Mouse (Mus musculus): ENCODE measurements around the gene Smarcc2.
A peak's percentile ranks its signal among the peaks of the same experiment; 100 is the strongest.

The Smarcc2 gene

GRCm38 (mm10) chr10:128458719-128459408, at the start of gene Smarcc2:
Smarcc2 (plus strand) TSS chr10:128459248.
- peak; percentile 63 for DNase-seq (ENCODE audit: low read depth)

DNA sequence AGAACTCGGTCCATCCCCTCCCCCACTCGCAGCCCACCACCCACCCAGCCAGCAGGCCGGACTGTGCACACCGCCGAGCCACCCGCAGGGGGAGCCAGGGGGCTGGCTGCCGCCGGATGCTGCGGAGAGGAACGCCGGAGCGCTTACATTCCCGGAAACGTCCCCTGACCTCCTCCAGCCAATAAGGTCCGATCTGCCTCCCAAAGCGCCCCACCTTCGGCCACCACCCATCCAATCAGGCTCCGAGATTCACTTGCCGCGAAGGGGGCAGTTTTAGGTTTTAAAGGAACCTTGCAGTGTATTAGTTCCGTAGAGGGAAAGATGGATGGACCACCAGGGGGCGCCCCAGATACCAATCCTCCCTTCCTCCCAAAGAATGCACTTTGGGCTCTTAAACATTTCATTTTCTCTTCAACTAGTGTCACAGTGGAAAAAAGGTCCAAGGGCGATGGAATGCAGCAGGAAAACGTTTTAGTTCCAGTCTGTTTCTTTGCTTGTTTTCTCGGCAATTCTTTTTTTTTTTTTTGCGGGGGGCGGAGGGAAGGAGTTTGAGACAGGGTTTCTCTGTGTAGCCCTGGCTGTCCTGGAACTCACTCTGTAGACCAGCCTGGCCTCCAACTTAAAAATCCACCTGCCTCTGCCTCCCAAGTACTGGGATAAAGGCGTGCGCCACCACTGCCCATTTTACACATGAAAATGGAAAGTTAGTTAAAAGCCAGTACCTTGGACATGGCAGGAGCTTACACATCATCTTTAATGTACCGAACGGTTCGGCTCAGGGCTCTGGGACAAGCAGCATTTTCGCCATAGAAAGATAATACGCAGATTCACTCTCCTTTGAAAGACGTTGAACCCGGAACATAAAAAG, 49.1 kb upstream of the Smarcc2 start:
- DNase-seq (ENCODE audit: low read depth), result peak; percentile 99

- peak; percentile 82 for DNase-seq (ENCODE audit: low read depth)
Observed at GRCm38 (mm10) chr10:128410560-128410845, 48.5 kb upstream of the Smarcc2 start.

DNA sequence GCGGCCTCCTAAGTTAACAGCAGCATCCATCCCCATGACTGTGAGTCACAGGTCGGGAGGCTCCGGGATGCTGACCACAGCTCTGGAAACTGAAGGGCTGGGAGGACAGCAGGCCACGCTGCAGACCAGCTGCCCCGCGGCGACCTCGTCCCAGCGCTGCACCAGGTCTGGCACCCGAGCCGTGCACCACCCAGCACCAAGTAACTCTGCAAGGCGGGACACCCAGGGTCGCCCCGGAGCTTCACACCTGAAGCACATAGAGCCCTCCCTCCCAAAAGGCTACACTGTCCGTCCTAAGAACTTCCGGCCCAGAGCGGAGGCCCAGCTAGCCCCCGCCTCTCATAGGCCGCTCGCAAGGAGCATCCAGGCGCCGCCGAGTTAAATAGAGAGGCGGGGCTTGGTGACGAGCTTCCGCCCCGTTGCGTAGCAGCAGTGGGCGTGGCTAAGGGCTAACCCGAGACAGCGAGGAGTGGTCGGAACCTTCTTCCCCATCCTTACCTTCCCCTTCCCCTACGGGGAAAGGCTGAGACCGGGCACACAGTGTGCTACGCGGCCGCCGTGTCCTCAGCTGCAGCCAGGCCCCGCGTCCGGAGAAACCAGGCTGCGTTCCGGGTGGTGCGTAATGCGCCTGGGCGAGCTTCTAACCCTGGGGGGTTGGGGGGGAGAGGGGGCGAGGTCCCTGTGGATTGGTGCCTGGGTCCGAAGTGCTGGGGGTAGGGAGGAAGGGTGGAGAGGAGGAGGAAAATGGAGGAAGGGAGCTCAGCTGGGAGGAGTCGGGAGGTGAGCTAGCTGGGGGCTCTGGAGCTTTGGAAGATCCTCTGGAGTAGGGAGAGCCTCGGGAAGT, 47.6 kb upstream of the Smarcc2 start, which contains the start of the genes Nabp2 and Rnf41:
TSS of gene Nabp2 (minus strand) at position 282 of the 844 bp plus-strand sequence.
TSS of gene Rnf41 (plus strand) at position 447 of the 844 bp plus-strand sequence.
- peak; percentile 98 for DNase-seq (ENCODE audit: low read depth)

DNA sequence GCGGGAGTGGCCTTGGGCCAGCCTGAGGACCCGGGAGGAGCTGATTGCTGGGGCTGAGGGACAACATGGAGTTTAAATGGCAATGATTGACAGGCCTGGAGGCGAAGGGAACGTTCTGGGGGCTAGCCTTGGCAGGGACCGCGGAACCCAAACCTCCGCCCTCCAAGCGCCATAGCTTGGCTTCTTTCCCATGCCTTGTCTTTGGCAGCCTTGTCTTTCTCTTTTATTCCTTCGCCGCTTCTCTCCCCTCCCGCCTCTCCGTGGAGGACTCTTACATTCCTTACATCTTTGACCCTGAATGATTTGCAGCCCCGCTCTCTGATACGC, 47.0 kb upstream of the Smarcc2 start:
- no peak for DNase-seq (ENCODE audit: low read depth)

DNA sequence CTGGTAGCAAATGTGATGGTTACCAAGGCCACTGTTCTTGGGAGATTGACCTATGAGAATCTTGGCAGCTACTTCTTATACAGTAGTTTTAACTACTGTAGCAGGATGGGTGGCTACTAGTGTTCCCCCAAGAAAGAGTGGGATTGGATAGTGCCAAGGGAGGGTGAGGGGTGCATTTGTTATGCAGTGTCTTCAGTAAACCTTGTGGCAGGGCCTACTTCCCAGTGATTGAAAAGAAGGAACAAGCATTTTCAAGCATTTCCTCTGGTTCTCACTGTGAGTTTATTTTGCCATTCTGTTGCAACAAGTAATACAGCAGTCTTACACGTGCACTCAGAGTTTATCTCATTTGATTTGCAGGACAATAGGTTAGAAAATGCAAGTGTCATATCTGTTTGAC, 46.5 kb upstream of the Smarcc2 start:
- peak; percentile 48 for DNase-seq (ENCODE audit: low read depth)

DNA sequence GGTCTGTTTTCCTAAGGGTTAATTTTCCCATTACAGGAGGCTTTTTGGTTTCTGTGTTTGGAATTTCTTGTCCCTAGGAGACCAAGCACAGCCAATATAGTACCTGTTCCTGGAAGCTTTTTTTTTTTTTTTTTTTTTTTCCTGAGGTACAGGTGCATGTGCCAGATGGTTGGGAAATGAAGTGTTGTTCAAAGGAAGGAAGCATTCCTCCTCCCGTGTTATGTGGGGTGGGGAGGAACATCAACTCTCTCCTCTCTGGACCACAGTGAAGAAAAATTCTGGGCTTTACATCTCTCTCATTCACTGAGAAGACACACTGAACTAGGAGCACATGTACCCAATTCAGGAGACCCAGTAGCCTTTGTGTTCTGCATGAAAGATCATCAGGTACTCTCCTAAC, 46.0 kb upstream of the Smarcc2 start:
- no peak for DNase-seq (ENCODE audit: low read depth)

DNA sequence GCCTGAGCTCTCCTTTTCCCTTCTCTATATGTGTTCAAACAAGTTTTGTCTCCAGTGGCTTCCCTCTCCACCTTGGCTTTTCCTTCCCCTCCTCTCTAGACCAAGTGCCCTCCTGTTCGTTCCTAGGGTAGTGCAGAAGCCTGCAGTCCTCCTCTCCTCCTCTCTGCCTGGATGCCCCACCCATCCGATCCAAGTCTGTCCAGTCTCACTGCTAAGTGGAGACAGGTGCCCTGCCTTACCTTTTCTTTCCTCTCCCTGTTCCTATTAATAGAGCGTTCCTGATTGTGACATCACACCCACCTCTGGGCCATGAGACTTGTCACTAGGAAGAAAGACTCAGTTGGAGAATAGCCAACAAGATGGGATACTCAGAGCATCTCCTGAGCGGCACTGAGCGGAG, 44.2 kb upstream of the Smarcc2 start:
- no peak for DNase-seq (ENCODE audit: low read depth)

DNA sequence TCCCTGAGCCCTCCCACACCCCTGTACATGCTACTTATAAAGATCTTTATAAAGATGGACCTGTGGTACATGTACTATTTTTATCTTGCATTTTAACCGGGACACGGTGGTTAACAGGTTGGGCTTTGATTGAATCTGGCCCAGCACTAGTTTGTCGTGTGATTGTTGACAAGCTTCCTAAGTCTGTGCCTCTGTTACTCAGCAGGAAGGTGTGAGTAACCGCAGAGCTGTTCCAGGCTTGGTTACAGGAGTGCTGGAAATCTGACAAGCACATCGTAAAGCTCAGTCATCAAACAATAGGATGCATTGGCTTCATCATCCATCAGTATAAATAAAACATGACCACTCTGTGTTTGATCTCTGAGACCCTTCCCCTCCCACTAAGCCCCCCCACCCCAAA, 36.6 kb upstream of the Smarcc2 start:
- DNase-seq (ENCODE audit: low read depth), result no peak

DNA sequence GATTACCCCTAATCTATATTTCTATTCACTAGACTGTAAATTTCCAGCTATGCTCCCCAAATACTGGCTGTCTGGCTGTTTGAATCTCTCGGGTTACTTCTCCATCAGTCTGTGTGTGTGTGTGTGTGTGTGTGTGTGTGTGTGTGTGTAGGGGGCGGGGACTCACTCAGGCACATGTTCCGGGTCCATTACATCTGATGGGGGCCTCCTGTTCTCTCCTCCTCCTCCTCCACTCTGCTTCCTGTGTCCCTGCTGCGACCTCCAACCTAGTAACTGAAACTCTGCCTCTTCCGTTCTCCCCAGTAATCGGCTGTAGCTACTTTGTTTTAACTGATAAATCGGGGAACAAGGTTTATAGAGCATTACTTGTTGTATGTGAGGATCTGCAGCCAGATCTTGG, 34.4 kb upstream of the Smarcc2 start:
- peak; percentile 76 for DNase-seq (ENCODE audit: low read depth)

GRCm38 (mm10) chr10:128425260-128425659, 33.8 kb upstream of the Smarcc2 start:
- DNase-seq (ENCODE audit: low read depth), result no peak

- no peak for DNase-seq (ENCODE audit: low read depth)
Observed at GRCm38 (mm10) chr10:128429052-128429451, 30.0 kb upstream of the Smarcc2 start.

DNA sequence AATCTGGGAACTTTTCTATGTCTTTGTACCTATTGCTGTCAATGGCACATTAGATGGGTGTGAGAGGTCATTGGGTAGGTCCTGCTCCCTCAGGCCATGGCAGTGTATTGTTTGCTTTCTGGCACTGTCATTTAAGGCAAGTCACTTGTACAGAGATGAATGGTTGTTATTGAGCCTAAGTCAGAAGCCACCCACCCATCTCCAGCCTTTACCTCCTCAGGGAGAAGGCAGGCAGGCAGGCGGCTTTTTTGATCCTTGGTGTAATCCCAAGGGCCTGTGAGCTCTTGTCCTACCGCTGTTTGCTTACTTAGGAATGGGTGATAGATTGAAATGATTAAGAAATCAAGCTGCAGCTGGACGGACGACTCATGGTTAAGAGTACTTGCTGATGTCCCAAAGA, 29.6 kb upstream of the Smarcc2 start:
- DNase-seq (ENCODE audit: low read depth), result no peak

DNA sequence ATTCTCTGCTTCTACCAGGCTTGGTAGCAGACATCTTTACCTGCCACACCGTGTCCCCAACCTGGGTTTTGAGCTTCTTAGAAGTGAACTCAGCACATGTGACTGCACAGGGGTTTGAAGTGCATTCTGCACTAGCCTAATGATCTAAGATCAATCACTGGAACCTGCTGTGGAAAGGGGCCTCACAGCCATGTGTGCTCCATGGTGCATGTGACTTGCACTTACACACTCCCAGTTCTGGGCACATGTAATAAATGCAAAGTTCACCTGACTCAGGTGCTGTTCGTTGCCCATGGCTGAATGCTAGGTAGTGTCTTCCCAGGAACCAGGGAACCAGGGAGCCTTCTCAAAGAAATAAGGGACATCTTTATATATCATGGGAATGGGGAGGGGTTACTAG, 25.6 kb upstream of the Smarcc2 start:
- DNase-seq (ENCODE audit: low read depth), result no peak

DNA sequence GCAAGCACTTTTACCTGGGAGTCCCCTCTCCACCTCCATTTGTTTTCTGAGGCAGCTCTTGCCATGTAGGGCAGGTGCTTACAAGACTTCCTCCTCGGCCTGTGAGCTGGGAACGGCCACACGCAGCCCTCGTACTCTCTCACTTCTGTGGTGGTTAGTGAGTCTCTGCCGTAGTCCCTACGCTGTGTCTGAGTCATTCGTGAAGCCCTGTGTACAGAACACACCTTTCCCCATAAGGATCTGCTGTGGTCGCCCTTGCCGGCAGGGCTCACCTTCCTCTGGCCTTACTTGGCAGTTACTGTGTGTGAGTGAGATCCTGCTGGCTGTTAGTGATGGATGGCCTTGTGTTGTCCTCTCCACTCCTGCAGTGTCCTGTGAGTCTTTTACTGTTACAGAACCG, 24.4 kb upstream of the Smarcc2 start:
- no peak for DNase-seq (ENCODE audit: low read depth)

DNA sequence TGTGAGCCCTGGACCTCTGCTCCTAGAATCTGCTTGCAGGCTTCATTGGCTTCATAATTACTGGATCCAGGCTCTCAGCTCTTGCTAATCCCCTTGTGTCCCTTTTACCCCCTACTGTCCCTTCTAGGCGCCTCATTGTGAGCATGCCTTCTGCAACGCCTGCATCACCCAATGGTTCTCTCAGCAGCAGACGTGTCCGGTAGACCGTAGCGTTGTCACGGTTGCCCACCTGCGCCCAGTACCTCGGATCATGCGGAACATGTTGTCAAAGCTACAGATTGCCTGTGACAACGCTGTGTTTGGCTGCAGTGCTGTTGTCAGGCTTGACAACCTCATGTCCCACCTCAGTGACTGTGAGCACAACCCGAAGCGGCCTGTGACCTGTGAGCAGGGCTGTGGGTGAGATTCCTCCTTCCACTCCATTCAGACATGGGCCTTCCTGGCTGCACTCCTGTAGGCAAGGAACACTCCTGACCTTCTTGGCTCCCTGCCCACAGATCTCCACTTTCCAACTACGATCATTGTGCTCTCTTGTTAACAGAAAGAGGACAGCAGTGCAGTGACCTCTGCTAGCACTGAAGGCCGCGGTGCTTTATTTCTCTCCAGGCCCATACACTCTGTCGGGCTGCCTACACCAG, 23.7 kb upstream of the Smarcc2 start:
- DNase-seq (ENCODE audit: low read depth), result no peak

- no peak for DNase-seq (ENCODE audit: low read depth)
Observed at GRCm38 (mm10) chr10:128435873-128436272, 23.2 kb upstream of the Smarcc2 start.

DNA sequence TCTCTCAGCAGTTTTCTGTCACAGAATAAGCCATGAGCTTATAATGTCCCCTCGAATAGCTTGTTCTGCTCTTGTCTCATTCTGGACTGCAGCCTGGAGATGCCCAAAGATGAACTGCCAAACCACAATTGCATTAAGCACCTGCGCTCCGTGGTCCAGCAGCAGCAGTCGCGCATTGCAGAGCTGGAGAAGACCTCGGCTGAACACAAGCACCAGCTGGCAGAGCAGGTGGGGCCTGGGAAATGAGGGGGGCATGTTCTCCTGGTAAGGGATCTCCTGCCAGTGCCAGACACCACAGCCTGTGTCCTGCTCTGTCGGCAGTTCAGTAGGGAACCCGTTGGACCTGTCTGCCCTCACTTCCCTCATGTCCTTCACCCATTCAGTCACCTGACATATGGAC, 22.7 kb upstream of the Smarcc2 start:
- no peak for DNase-seq (ENCODE audit: low read depth)

DNA sequence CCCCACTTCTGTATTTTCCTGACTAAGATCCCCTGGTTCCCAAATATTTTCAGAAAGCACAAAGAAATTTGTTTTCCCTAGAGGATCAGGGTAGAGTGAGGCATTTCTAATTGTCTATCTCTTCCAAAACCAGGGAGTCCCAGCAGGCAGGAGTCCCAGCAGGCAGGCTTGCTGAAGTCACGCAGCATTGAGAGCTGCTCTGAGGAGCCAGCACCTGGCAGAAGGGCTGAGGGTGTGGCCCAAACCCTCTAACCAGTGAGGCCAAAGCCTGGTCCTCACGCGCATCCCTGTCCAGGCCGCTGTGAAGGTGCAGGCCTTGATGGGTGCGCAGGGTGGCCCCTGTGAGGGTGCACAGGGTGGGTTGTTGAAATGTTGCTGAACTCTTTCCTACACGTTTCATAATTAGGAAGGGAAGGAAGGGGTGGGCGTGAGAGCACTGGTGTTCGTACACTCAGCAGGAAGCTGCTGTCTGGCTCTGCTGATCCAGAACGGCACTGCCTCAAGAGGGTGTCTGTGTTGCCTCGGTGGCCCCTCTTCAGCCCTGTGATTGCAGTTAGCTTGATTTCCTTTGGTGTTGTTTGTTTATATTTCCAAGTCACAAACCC, 20.3 kb upstream of the Smarcc2 start:
- no peak for DNase-seq (ENCODE audit: low read depth)

GRCm38 (mm10) chr10:128440407-128440806, 18.6 kb upstream of the Smarcc2 start:
- peak; percentile 34 for DNase-seq (ENCODE audit: low read depth)

GRCm38 (mm10) chr10:128441324-128442119, 17.5 kb upstream of the Smarcc2 start:
- no peak for DNase-seq (ENCODE audit: low read depth)

All from 416B (cell line).